Mouse (Mus musculus) cortical plate, adult 2 months (tissue): ENCODE data around the gene Dclk1.

Experiments
- CTCF ChIP-seq: fragments of 200-500 bp; IDR thresholded peaks from 2 replicates; pipeline ENCODE4 v1.5.1; 2011; ENCODE audit warnings: mild to moderate bottlenecking, control low read depth, low read length; ENCODE audit not compliant: insufficient read depth; ENCODE audit errors: extremely low read depth
- POLR2A ChIP-seq: fragments of 200-500 bp; IDR thresholded peaks from 2 replicates; pipeline ENCODE4 v1.6.1; 2011; ENCODE audit warnings: mild to moderate bottlenecking, low read length, control low read depth; ENCODE audit not compliant: insufficient read depth; ENCODE audit errors: extremely low read depth

- no peak for TF ChIP-seq CTCF
- no peak for TF ChIP-seq POLR2A
These were observed 282.5 kb downstream of the Dclk1 start for GRCm38 (mm10) chr3:55524491-55525195.
